Mouse (Mus musculus): ENCODE results near the gene Eif5a.

DNA sequence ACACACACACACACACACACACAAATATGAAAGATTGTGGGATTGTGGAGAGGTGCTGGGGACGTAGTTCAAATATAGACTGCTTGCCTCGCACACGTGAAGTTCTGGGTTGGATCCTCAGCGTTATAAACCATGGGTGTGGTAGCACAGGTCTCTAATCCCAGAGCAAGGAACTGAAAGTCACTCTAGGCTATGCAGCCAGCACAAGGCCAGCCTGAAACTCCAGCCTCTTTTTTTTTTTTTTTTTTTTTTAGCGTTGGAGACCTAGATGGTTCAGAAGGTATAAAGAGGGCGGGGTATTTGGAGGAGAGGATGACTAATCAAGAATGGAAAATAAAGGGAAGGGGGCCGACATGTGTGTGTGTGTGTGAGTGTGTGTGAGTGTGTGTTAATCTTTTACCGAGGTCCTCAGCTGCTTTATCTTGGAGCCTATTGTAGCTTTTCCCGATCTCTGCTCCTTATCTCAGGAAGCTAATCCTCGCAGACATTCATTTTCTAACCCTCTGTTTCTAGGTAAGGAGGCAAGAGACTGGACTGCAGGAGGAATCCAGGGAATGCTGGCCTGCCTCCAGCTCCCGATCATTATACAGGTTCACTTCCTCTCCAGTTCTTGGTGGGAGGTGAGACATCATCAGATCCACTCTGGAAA, 31.6 kb upstream of the Eif5a start:
- no peak for TF ChIP-seq EP300 (IDR thresholded peaks at IDR 0.05; ENCODE audit: low read depth)
- TF ChIP-seq CTCF (IDR thresholded peaks at IDR 0.05; ENCODE audit: low read depth) = no peak

Measured in heart, postnatal 0 days (tissue).